Mouse (Mus musculus) thymus, postnatal 10 days (tissue): ENCODE measurements at regions not wholly inside any gene's neighbourhood (a gene's known extent, or its start where the extent isn't known, plus 50 kb on each side); places are given as distances from the start of the nearest gene placed in this dataset.

ENCODE experiments used
- DNase-seq, 2 experiments: peaks; one replicate each; pipeline ENCODE4 v3.0.0; 2021; ENCODE audit warnings: low spot score in 2 of 2

- no peak for DNase-seq
Measured at GRCm38 (mm10) chr3:149426023-149426759, 435.8 kb upstream of the Adgrl2 start.

GRCm38 (mm10) chr3:149424306-149424705 is 434.0 kb upstream of the Adgrl2 start:
- DNase-seq, result no peak

- no peak for DNase-seq
Measured at GRCm38 (mm10) chr3:149423491-149423890, 433.1 kb upstream of the Adgrl2 start.

GRCm38 (mm10) chr3:149415081-149415480 is 424.7 kb upstream of the Adgrl2 start:
- no peak for DNase-seq

- no peak for DNase-seq
Measured at GRCm38 (mm10) chr3:149413114-149413513, 422.8 kb upstream of the Adgrl2 start.

GRCm38 (mm10) chr3:149410518-149410917 is 420.2 kb upstream of the Adgrl2 start:
- DNase-seq, result no peak

GRCm38 (mm10) chr3:149408858-149409257 is 418.5 kb upstream of the Adgrl2 start:
- DNase-seq, result no peak

GRCm38 (mm10) chr3:149405872-149406271 is 415.5 kb upstream of the Adgrl2 start:
- no peak for DNase-seq

GRCm38 (mm10) chr3:149404691-149405090 is 414.3 kb upstream of the Adgrl2 start:
- no peak for DNase-seq

- DNase-seq, result no peak
Measured at GRCm38 (mm10) chr3:149402496-149402895, 412.1 kb upstream of the Adgrl2 start.

GRCm38 (mm10) chr3:149395082-149395481 is 404.7 kb upstream of the Adgrl2 start:
- no peak for DNase-seq

GRCm38 (mm10) chr3:149393317-149394172 is 403.2 kb upstream of the Adgrl2 start:
- no peak for DNase-seq

- no peak for DNase-seq
Measured at GRCm38 (mm10) chr3:149392164-149392563, 401.8 kb upstream of the Adgrl2 start.

GRCm38 (mm10) chr3:149387537-149387936 is 397.2 kb upstream of the Adgrl2 start:
- no peak for DNase-seq

- no peak for DNase-seq
Measured at GRCm38 (mm10) chr3:149386027-149386426, 395.7 kb upstream of the Adgrl2 start.

GRCm38 (mm10) chr3:149385336-149385735 is 395.0 kb upstream of the Adgrl2 start:
- no peak for DNase-seq

- no peak for DNase-seq
Measured at GRCm38 (mm10) chr3:149381559-149382245, 391.3 kb upstream of the Adgrl2 start.

- no peak for DNase-seq
Measured at GRCm38 (mm10) chr3:149381051-149381450, 390.7 kb upstream of the Adgrl2 start.

GRCm38 (mm10) chr3:149379866-149380472 is 389.6 kb upstream of the Adgrl2 start:
- DNase-seq, result no peak

GRCm38 (mm10) chr3:149379249-149379865 is 389.0 kb upstream of the Adgrl2 start:
- no peak for DNase-seq

GRCm38 (mm10) chr3:149371439-149371838 is 381.1 kb upstream of the Adgrl2 start:
- no peak for DNase-seq
